Mouse (Mus musculus): Measurements from ENCODE around the gene Cog6.

DNA sequence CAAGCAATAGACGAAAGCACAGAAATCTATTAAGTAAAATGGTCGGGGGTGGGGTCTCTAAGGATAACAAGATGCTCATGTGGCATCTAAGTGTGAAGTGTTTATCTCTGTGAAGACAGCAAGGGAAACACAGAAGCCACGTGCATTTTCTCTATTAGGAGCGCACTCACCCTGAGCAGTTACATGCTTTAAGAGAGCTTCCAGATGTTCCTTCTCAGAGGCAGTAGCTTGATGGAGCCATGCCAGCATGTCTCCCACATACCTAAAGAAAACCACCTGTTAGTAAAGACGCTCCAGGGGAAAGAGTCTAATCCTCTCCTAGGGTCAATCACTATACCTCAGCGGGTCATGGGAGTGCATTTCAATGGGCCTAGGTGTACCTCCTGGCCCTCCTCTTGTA, 15.0 kb downstream of the Cog6 start:
- TF ChIP-seq GATA1 (IDR thresholded peaks at IDR 0.05; ENCODE audit: low read length) (no peak), TAL1 (IDR thresholded peaks at IDR 0.05; ENCODE audit: low read length) (no peak)

All from erythroblast, embryonic 14.5 days (primary cell).